Mouse (Mus musculus) myocyte (in vitro differentiated cells): Measurements from ENCODE around the gene Mfsd8. TPM values are rescaled to one million over a fixed set of nuclear protein-coding genes. Genes with fewer than 3 reads are reported as not detected.
"Not testable (repeated sequence)": the region's sequence is repeated elsewhere in the genome, so short reads cannot be mapped to it uniquely, and the experiment has no call there.

Experiments
- H3K27me3 ChIP-seq: one replicate; pipeline ENCODE4 v1.6.1; 2011; ENCODE audit not compliant: control insufficient read depth, insufficient read depth, insufficient read length
- H3K36me3 ChIP-seq: one replicate; pipeline ENCODE4 v1.6.1; 2011; ENCODE audit not compliant: control insufficient read depth, insufficient read depth
- H3K4me2 ChIP-seq: one replicate; pipeline ENCODE4 v1.6.1; 2011; ENCODE audit warnings: low read depth, control low read depth
- H3K4me3 ChIP-seq: one replicate; pipeline ENCODE4 v1.5.1; 2011; ENCODE audit warnings: mild to moderate bottlenecking, control low read depth, moderate library complexity
- H3K79me2 ChIP-seq: one replicate; pipeline ENCODE4 v1.6.1; 2011; ENCODE audit not compliant: control insufficient read depth, insufficient read depth
- H3ac ChIP-seq: one replicate; pipeline ENCODE4 v1.6.1; 2011; ENCODE audit not compliant: control insufficient read depth, insufficient read length
- MYOD1 ChIP-seq, 3 experiments: IDR thresholded peaks; one replicate each; pipeline ENCODE4 v1.6.1; 2011; ENCODE audit warnings: control low read depth in 2 of 3, low read depth in 2 of 3, mild to moderate bottlenecking in 2 of 3, moderate library complexity in 1 of 3; ENCODE audit not compliant: insufficient read length in 2 of 3, control insufficient read depth in 1 of 3
- MYOG ChIP-seq, 3 experiments: IDR thresholded peaks; one replicate each; pipeline ENCODE4 v1.6.1; 2011; ENCODE audit warnings: control low read depth in 2 of 3, low read depth in 2 of 3, mild to moderate bottlenecking in 2 of 3; ENCODE audit not compliant: insufficient read length in 2 of 3, control insufficient read depth in 1 of 3, insufficient read depth in 1 of 3
- POLR2A ChIP-seq: IDR thresholded peaks from one replicate; pipeline ENCODE4 v1.6.1; 2011; ENCODE audit warnings: low read depth, mild to moderate bottlenecking, control low read depth, moderate library complexity; ENCODE audit not compliant: insufficient read length
- TCF12 ChIP-seq: IDR thresholded peaks from one replicate; pipeline ENCODE4 v1.6.1; 2011; ENCODE audit warnings: mild to moderate bottlenecking, control low read depth; ENCODE audit not compliant: poor library complexity, insufficient read depth, severe bottlenecking
- polyA plus RNA-seq: library from polyadenylated mRNA; unstranded; fragments of >200 nt; fragmentation: generic; extraction: Trizol; gene quantifications from one replicate; pipeline ENCODE4 v1.2.1, GENCODE M21; 2012; ENCODE audit warnings: missing spikeins

The Mfsd8 gene
- 2.8 TPM for polyA plus RNA-seq

DNA sequence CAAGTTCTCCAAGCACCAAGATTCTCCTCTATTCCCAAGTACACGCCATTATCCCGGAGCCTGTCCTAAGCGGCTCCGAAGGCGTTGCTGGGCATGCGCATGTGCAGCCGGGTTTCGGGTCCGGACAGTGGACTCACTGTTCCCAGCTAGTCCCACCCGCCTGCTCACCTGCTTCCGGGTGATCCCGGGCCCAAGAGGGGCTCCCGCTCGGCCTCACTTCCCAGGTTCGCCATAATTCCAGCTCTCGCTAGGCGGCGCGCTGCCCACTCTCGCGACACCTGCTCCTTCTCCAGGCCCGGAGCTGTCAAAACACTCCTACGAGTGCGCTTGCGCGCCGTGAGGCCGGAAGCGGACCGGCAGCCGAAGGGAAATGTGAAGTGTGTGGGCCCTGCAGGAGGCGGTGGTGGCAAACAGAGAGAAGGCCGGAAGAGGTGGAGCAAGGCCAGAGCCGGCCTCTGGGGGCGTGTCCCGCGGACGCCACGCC, at the start of gene Mfsd8:
Gene Mfsd8 (minus strand): TSS at position 414 of the 484 bp plus-strand sequence.
- Histone ChIP-seq H3ac (peak within 1 kb of the TSS; percentile 47), H3K4me3 (peak within 1 kb of the TSS; percentile 29), H3K4me2 (peak within 1 kb of the TSS; percentile 73)
- not testable (repeated sequence) for H3K36me3 ChIP-seq, H3K27me3 ChIP-seq, H3K79me2 ChIP-seq
- peak in 2 of 3 experiments; percentile 15 to 25 for TF ChIP-seq MYOD1 (IDR thresholded peaks at IDR 0.05; ENCODE audit: control insufficient read depth in 1 of 3, insufficient read length in 2 of 3, low read depth in 2 of 3)
- TF ChIP-seq MYOG (IDR thresholded peaks at IDR 0.05; ENCODE audit: control insufficient read depth in 1 of 3, insufficient read depth in 1 of 3, insufficient read length in 2 of 3, low read depth in 2 of 3): peak in 1 of 3 experiments; percentile 54

GRCm38 (mm10) chr3:40894336-40894735, 47.6 kb upstream of the Mfsd8 start:
- H3K4me2 ChIP-seq: peak overlapping the region; percentile 65
- not testable (repeated sequence) for H3K79me2 ChIP-seq, H3K27me3 ChIP-seq, H3K36me3 ChIP-seq
- peak overlapping the region; percentile 36 for H3K4me3 ChIP-seq
- peak overlapping the region; percentile 17 for H3ac ChIP-seq

- peak overlapping the region; percentile 17 for H3ac ChIP-seq
Observed at GRCm38 (mm10) chr3:40893816-40894258, 47.2 kb upstream of the Mfsd8 start.

DNA sequence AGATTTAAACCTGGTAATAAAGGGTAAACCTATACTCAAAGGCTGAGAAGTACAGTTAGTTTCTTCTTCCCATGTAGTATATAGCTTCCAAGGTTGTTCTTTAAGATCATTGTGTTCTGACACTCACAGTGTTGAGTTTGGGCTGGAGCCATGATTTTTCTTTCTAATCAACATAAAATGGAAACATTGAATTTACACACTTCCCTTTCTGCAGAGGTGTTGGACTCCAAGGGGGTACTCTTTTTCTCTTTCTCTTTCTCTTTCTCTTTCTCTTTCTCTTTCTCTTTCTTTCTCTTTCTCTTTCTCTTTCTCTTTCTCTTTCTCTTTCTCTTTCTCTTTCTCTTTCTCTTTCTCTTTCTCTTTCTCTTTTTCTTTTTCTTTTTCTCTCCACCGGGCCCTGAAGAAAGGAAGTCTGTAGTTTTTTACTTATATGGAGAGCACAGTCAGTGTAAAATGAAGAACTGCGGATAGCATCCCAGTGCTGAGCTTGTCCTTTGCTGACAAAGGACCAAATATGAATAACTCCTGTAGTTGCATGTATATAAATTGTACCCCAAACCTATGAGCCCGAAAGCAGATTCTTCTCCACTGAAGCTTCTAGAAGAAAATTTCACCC, 6.5 kb upstream of the Mfsd8 start:
- H3K4me2 ChIP-seq, H3K79me2 ChIP-seq, H3ac ChIP-seq, H3K36me3 ChIP-seq, H3K27me3 ChIP-seq, H3K4me3 ChIP-seq: not testable (repeated sequence)

More at GRCm38 (mm10) chr3:40893816-40894258, 47.2 kb upstream of the Mfsd8 start:
- TF ChIP-seq POLR2A (peak; percentile 54), MYOG (IDR thresholded peaks at IDR 0.05; ENCODE audit: control insufficient read depth in 1 of 3, insufficient read depth in 1 of 3, insufficient read length in 2 of 3, low read depth in 2 of 3) (peak in 2 of 3 experiments; percentile 52 to 64), MYOD1 (IDR thresholded peaks at IDR 0.05; ENCODE audit: control insufficient read depth in 1 of 3, insufficient read length in 2 of 3, low read depth in 2 of 3) (peak in 2 of 3 experiments; percentile 60 to 67)
- not testable (repeated sequence) for H3K27me3 ChIP-seq, H3K79me2 ChIP-seq, H3K36me3 ChIP-seq
- peak overlapping the region; percentile 90 for H3K4me2 ChIP-seq
- H3K4me3 ChIP-seq: peak overlapping the region; percentile 36

DNA sequence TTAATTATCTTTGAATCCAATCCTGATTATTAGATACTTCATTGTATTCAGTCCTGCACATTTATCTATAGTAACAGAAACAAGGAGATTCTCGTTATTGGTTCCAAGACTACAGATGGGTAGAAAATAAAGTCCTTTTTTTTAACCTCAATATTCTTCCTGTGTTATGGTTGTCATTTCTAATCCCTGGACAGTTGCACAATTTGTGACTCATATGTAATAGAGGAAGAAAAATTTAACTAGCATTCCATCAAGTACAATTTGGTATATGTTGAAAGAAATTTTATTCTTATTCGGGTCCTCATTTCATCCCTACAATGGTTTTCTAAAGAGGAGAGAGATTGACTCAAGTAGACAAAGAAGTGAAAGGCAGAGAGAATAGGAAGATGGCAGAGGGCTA, 1.2 kb upstream of the Mfsd8 start:
- H3K4me3 ChIP-seq, H3K79me2 ChIP-seq, H3K36me3 ChIP-seq, H3K27me3 ChIP-seq, H3ac ChIP-seq: not testable (repeated sequence)
- H3K4me2 ChIP-seq: peak overlapping the region; percentile 64

GRCm38 (mm10) chr3:40847018-40847417, 332 bp upstream of the Mfsd8 start:
- peak overlapping the region; percentile 29 for H3K4me3 ChIP-seq
- H3K27me3 ChIP-seq, H3K79me2 ChIP-seq: not testable (repeated sequence)

GRCm38 (mm10) chr3:40846957-40847017, 101 bp upstream of the Mfsd8 start, which contains the start of gene Abhd18:
Gene Abhd18, plus strand, starts transcription at chr3:40846970.
- not testable (repeated sequence) for H3K36me3 ChIP-seq, H3K27me3 ChIP-seq, H3K79me2 ChIP-seq
- H3K4me3 ChIP-seq: peak within 1 kb of the TSS; percentile 29
- peak within 1 kb of the TSS; percentile 73 for H3K4me2 ChIP-seq
- peak within 1 kb of the TSS; percentile 47 for H3ac ChIP-seq

More at GRCm38 (mm10) chr3:40847018-40847417, 332 bp upstream of the Mfsd8 start:
- Histone ChIP-seq H3K4me2 (peak overlapping the region; percentile 64), H3ac (peak overlapping the region; percentile 47)
- not testable (repeated sequence) for H3K36me3 ChIP-seq

DNA sequence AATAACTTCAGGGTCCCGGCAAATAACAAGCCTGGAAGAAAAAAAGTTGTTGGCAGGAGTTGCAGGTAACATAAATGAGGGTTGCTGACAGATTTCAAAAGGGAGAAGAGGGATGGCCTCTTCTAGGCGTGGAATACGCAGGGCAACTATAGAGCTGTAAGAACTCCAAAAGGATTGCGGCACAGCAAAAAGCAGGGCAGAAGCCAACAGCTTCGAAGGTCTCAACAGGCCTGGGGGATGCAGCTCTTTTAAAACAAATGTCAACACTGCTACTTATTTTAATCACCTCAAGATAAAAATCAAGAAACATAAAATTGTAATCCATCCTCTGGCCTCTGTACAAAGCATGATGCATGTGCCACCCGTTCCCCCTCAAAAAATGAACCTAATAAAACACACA, 1.2 kb downstream of the Mfsd8 start:
- H3K36me3 ChIP-seq, H3ac ChIP-seq: not testable (repeated sequence)
- peak overlapping the region; percentile 73 for H3K4me2 ChIP-seq

GRCm38 (mm10) chr3:40813275-40813674, 33.4 kb downstream of the Mfsd8 start:
- no peak overlapping the region for H3ac ChIP-seq
- peaks cover 64% of the 10 kb centered on the region for H3K36me3 ChIP-seq
- H3K4me2 ChIP-seq: no peak overlapping the region
- H3K27me3 ChIP-seq: no peaks in the 10 kb centered on the region
- TF ChIP-seq TCF12: no peak
- TF ChIP-seq MYOG (IDR thresholded peaks at IDR 0.05; ENCODE audit: control insufficient read depth in 1 of 3, insufficient read depth in 1 of 3, insufficient read length in 2 of 3, low read depth in 2 of 3): no peak
- H3K79me2 ChIP-seq: peaks cover 5% of the 10 kb centered on the region
- H3K4me3 ChIP-seq: no peak overlapping the region

More for the DNA sequence above, 1.2 kb downstream of the Mfsd8 start:
- not testable (repeated sequence) for H3K27me3 ChIP-seq, H3K79me2 ChIP-seq
- H3K4me3 ChIP-seq: peak overlapping the region; percentile 29
